Mouse (Mus musculus) liver, embryonic 14.5 days (tissue): ENCODE data around the gene Spg7. TPM values are rescaled to one million over a fixed set of nuclear protein-coding genes. Genes with fewer than 3 reads are reported as not detected.

ENCODE experiments used
- ATAC-seq: fragments of 200-750 bp; cut with Nextera tagmentation; 2 replicates; pipeline ENCODE4 v1.8.0; 2017; ENCODE audit warnings: moderate number of reproducible peaks, mild to moderate bottlenecking, moderate library complexity; ENCODE audit not compliant: insufficient read depth
- DNase-seq, 3 experiments: peaks; one replicate each; pipeline ENCODE4 v3.0.0-alpha.2; 2012 to 2013; ENCODE audit warnings: low read depth in 3 of 3, low spot score in 3 of 3
- H3K27ac ChIP-seq: fragments of 300-500 bp; sonication (generic); 2 replicates; pipeline ENCODE4 v1.5.1; 2014; ENCODE audit warnings: moderate library complexity, mild to moderate bottlenecking, control low read depth, inconsistent platforms
- H3K27me3 ChIP-seq: fragments of 300-500 bp; sonication (generic); 2 replicates; pipeline ENCODE4 v1.6.1; 2014; ENCODE audit warnings: mild to moderate bottlenecking, low read length, moderate library complexity; ENCODE audit not compliant: control insufficient read depth, insufficient read depth
- H3K36me3 ChIP-seq: fragments of 300-500 bp; sonication (generic); replicated peaks from 2 replicates; pipeline ENCODE4 v1.6.1; 2014; ENCODE audit warnings: low read depth; ENCODE audit not compliant: control insufficient read depth, insufficient read depth
- H3K4me1 ChIP-seq, 2 experiments: fragments of 200-500 bp in 1 of 2; fragments of 300-500 bp in 1 of 2; sonication (generic) in 1 of 2; replicated peaks; 2 replicates each; pipeline ENCODE4 v1.6.1; 2012 to 2014; ENCODE audit warnings: antibody characterized with exemption in 1 of 2, inconsistent platforms in 1 of 2, low read length in 1 of 2; ENCODE audit not compliant: control insufficient read depth in 2 of 2, insufficient read depth in 2 of 2
- H3K4me2 ChIP-seq: fragments of 300-500 bp; sonication (generic); 2 replicates; pipeline ENCODE4 v1.6.1; 2014; ENCODE audit warnings: low read depth, mild to moderate bottlenecking, control low read depth, moderate library complexity
- H3K4me3 ChIP-seq, 2 experiments: fragments of 200-500 bp in 1 of 2; fragments of 300-500 bp in 1 of 2; sonication (generic) in 1 of 2; 2 replicates each; pipeline ENCODE4 v1.5.1; 2012 to 2014; ENCODE audit warnings: low read depth in 2 of 2, low read length in 2 of 2, mild to moderate bottlenecking in 2 of 2, control low read depth in 1 of 2, inconsistent platforms in 1 of 2, moderate library complexity in 1 of 2; ENCODE audit not compliant: insufficient read depth in 1 of 2
- H3K9ac ChIP-seq: fragments of 300-500 bp; sonication (generic); replicated peaks from 2 replicates; pipeline ENCODE4 v1.6.1; 2014; ENCODE audit warnings: mild to moderate bottlenecking, control low read depth, moderate library complexity
- H3K9me3 ChIP-seq: fragments of 300-500 bp; sonication (generic); 2 replicates; pipeline ENCODE4 v1.6.1; 2016; ENCODE audit warnings: low read length, mixed read lengths; ENCODE audit not compliant: control insufficient read depth
- CTCF ChIP-seq: IDR thresholded peaks from 2 replicates; pipeline ENCODE4 v1.5.1; 2016; ENCODE audit warnings: antibody characterized with exemption, low read depth, control low read depth
- EP300 ChIP-seq: IDR thresholded peaks from 2 replicates; pipeline ENCODE4 v1.6.1; 2016; ENCODE audit warnings: antibody characterized with exemption, low read depth
- WGBS: fragments of 180-500 bp; shearing (Covaris S2); extraction: QIAGEN DNeasy Blood & Tissue Kit; methylation state at CpG from one replicate; pipeline ENCODE4 v1.1.7; 2014; ENCODE audit not compliant: insufficient replicate concordance; 5-methylcytosine and 5-hydroxymethylcytosine counted together
- polyA plus RNA-seq, 2 experiments: library from polyadenylated mRNA; depleted of rRNA in 1 of 2; stranded (reverse) in 1 of 2; unstranded in 1 of 2; fragments of >200 nt; fragmentation: Nextera tagmentation in 1 of 2; extraction: Ambion mirVana in 1 of 2; gene quantifications; 2 replicates each; pipeline versions ENCODE4 v1.2.1 to v1.2.3; 2012 to 2014

Gene Spg7
- polyA plus RNA-seq (2012; rRNA removed), result 19.0 and 26.0 TPM in 2 replicates
- 19.5 and 21.0 TPM in 2 replicates for polyA plus RNA-seq (2014; fragmentation: Nextera tagmentation; extraction: Ambion mirVana)

- Histone ChIP-seq H3K9ac (no peak within 1 kb of the TSS), H3K36me3 (peaks cover 6% of the 10 kb centered on the region), H3K4me3 (no peak within 1 kb of the TSS), H3K9me3 (no peaks in the 10 kb centered on the region), H3K27ac (no peak within 1 kb of the TSS), H3K27me3 (no peaks in the 10 kb centered on the region), H3K4me1 (peaks cover 12 to 19% of the 10 kb centered on the region in 2 experiments), H3K4me2 (no peak within 1 kb of the TSS; the same call in 1 of the 2 replicates)
- ATAC-seq (no peak), DNase-seq (no peak)
- WGBS, result 68% methylated on average over 7 of the region's 7 CpGs
- TF ChIP-seq EP300 (no peak), CTCF (no peak)
These were observed at the start of gene Spg7 for GRCm38 (mm10) chr8:123062721-123063120. Gene Spg7 (plus strand): TSS chr8:123062942.

GRCm38 (mm10) chr8:123014429-123014828, 48.3 kb upstream of the Spg7 start:
- ATAC-seq (no peak), DNase-seq (no peak)
- Histone ChIP-seq H3K36me3 (no peaks in the 10 kb centered on the region; the same call in 1 of the 2 replicates), H3K4me3 (no peak overlapping the region), H3K9ac (no peak overlapping the region), H3K4me1 (peaks cover 5 to 23% of the 10 kb centered on the region in 2 experiments), H3K27ac (no peak overlapping the region), H3K9me3 (no peaks in the 10 kb centered on the region), H3K4me2 (no peak overlapping the region), H3K27me3 (no peaks in the 10 kb centered on the region)
- 78% methylated on average over 7 of the region's 7 CpGs for WGBS
- TF ChIP-seq EP300, result no peak
- TF ChIP-seq CTCF, result no peak

GRCm38 (mm10) chr8:123015074-123015473, 47.7 kb upstream of the Spg7 start:
- no peak overlapping the region for H3K27ac ChIP-seq
- peaks cover 5 to 23% of the 10 kb centered on the region in 2 experiments for H3K4me1 ChIP-seq
- 39% methylated on average over 3 of the region's 3 CpGs for WGBS
- TF ChIP-seq EP300 (no peak), CTCF (no peak)
- no peak overlapping the region for H3K4me2 ChIP-seq
- no peaks in the 10 kb centered on the region for H3K9me3 ChIP-seq
- H3K36me3 ChIP-seq, result no peaks in the 10 kb centered on the region; the same call in 1 of the 2 replicates
- ATAC-seq (no peak), DNase-seq (no peak)
- H3K27me3 ChIP-seq, result no peaks in the 10 kb centered on the region
- H3K9ac ChIP-seq, result no peak overlapping the region
- no peak overlapping the region for H3K4me3 ChIP-seq

GRCm38 (mm10) chr8:123017143-123017542, 45.6 kb upstream of the Spg7 start:
- H3K4me2 ChIP-seq, result no peak overlapping the region
- H3K9ac ChIP-seq, result no peak overlapping the region
- WGBS, result 89% methylated on average over 4 of the region's 4 CpGs
- peaks cover 0 to 30% of the 10 kb centered on the region in 2 experiments; a peak in 3 of 4 replicates for H3K4me1 ChIP-seq
- H3K4me3 ChIP-seq, result no peak overlapping the region
- H3K9me3 ChIP-seq, result no peaks in the 10 kb centered on the region
- H3K36me3 ChIP-seq, result no peaks in the 10 kb centered on the region; the same call in 1 of the 2 replicates
- no peak for TF ChIP-seq EP300
- no peaks in the 10 kb centered on the region for H3K27me3 ChIP-seq
- ATAC-seq (no peak), DNase-seq (no peak)
- H3K27ac ChIP-seq, result no peak overlapping the region

GRCm38 (mm10) chr8:123018484-123019164, 44.1 kb upstream of the Spg7 start:
- Histone ChIP-seq H3K36me3 (no peaks in the 10 kb centered on the region; the same call in 1 of the 2 replicates), H3K4me2 (no peak overlapping the region), H3K27ac (no peak overlapping the region), H3K27me3 (no peaks in the 10 kb centered on the region), H3K4me3 (no peak overlapping the region), H3K4me1 (peaks cover 0 to 30% of the 10 kb centered on the region in 2 experiments; a peak in 3 of 4 replicates), H3K9ac (no peak overlapping the region), H3K9me3 (no peaks in the 10 kb centered on the region)
- no peak for DNase-seq
- ATAC-seq, result no peak
- 68% methylated on average over 4 of the region's 4 CpGs for WGBS
- TF ChIP-seq EP300 (no peak), CTCF (no peak)
